Mouse (Mus musculus) left cerebral cortex, postnatal 4 days (tissue): Measurements from ENCODE around the gene Mei4. TPM values are rescaled to one million over a fixed set of nuclear protein-coding genes. Genes with fewer than 3 reads are reported as not detected.

Experiments
- DNase-seq: peaks from one replicate; pipeline ENCODE4 v3.0.0-alpha.2; 2022
- intact Hi-C: fragments of 180-260 bp; cut with DNase I; formaldehyde crosslinking; loops from one replicate; pipeline ENCODE4 v1.15.1; 2025
- total RNA-seq, 2 experiments: library from RNA; stranded (reverse); gene quantifications; 2 replicates each; pipeline ENCODE4 v1.2.3; 2021

Mei4 gene
- total RNA-seq: 1 to 10 TPM; 1.8 to 2.0 TPM

DNA sequence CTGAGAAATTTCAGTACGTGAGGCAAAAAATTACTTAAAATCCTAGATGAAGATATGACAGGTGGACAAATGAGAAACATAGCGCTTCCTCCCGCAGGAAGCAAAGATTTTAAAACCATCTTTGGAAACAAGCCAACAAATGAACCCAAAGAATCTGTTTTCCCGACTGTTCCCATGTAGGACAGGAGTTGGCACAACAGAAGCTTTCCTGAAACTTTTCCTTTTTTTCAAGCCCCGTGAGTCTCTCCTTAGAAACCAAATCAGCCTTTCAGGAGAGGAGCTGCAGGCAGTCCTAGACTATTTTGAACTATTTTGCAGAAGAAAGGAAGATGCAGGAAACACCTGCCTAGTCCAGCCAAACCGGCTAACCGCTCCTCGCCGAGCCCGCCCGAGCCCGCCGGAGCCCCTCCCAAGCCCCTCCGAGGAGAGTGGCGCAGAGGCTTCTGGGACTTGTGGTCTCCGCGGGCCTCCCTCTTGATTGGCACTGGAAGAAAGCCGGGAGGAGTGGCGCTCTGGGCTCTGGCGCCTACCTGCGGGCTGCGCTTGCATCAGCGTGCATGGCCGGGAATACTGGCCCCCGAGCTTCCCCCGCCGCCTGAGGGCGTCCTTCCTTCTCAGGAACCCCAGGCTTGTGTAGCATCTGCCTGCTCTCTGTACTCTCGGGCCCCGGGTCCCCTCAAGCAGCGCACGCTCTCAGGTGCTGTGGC, at the start of gene Mei4:
Gene Mei4, plus strand, starts transcription at position 490 of the 707 bp plus-strand sequence.
- intact Hi-C loops: loop anchor here (10.0 kb wide), 1 partner anchor 781 kb away; no protein-coding TSS in a partner anchor
- peak; percentile 88 for DNase-seq

DNA sequence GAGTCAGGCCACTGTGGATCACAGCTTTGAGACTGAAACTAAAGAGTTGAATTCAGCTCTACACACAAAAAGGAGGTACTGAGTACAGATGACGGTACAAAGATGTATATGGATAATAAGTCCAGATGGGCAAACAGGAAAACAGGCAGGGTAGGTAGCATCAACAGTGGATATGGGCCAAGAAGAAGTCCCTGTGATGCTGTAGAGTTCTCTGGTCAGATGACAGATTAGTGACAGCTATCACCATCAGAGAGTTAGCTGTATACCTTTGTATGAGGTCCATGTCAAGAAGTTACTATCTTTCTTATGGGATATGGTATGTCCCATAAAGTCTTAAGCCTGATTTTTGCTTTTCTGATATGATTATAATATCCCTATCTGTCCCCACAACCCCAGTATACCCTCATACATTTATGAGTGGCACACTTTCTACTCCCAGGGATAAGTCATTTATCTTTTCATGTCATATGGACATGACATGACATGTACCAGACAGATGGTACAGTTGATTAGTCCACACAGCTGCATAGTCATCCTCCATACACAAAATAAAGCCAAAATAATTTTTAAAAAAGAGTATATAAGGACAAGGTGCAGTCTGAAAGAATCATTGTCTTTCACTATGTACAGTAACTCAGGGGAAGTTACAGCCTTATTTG, 43.6 kb upstream of the Mei4 start:
- no peak for DNase-seq
- intact Hi-C loops: no loop called here

- no peak for DNase-seq
- intact Hi-C loops: no loop called here
Measured at GRCm38 (mm10) chr9:81827560-81827959, 35.9 kb upstream of the Mei4 start.

- DNase-seq: no peak
- intact Hi-C loops: no loop called here
Measured at GRCm38 (mm10) chr9:81834056-81834455, 29.4 kb upstream of the Mei4 start.

DNA sequence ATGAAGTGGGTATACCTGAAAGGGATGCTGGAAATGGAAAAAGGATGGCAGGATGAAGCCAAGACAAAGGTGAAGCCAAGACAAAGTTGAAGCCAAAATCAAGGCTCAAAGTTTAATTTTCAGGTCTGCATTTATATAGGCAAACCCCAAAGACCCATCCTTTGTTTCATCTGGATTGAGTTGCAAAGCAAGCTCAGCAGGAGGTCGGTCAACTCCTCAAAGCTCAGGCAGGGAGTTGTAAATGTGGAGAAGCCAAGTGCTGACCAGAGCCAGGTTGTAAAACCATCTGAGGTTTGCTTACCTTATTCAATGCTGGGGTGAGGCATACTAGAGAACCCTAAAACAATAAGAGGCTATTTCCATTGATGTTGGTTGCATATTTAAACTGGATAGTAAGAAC, 4.6 kb upstream of the Mei4 start:
- DNase-seq: no peak
- intact Hi-C loops: no loop called here

GRCm38 (mm10) chr9:81863888-81864234, 391 bp downstream of the Mei4 start:
- DNase-seq: no peak
- intact Hi-C loops: loop anchor here (10.0 kb wide), 1 partner anchor 781 kb away; no protein-coding TSS in a partner anchor

DNA sequence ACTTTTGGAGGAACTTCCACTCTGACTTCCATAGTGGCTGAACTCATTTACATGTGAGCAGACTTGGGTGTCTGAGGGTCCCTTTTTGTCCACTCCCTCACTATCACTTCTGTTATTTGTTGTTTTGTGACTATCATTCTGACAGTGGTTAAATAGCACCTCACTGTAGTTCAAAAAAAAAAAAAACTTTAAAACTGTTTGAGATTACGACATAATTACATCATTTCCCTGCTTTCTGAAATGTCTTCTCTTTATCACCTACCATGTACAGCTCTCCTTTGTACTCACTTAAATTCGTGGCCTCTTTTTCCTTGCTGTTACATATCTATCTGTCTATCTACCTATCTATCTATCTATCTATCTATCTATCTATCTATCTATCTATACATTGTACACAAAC, 2.6 kb downstream of the Mei4 start:
- intact Hi-C loops: loop anchor here (10.0 kb wide), 1 partner anchor 779 kb away; no protein-coding TSS in a partner anchor
- no peak for DNase-seq

- intact Hi-C loops: no loop called here
- DNase-seq: no peak
Measured at GRCm38 (mm10) chr9:81921456-81921855, 58.0 kb downstream of the Mei4 start.

DNA sequence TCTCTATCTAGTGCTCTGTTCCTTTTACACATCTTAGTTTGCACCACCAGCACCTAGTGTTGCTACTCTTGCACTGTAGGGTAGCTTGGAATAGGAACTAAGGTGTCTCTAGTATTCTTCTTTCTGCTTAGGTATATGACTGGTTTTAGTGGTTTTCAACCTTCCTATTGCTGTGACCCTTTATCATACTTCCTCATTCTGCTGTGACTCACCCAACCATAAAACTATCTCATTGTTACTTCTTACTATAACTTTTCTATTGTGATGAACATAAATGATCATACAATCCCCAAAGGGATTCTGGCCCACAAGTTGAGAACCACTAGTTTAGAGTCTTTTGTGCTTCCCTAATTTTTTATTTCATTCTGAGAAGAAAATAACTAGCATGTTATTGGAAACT, 61.3 kb downstream of the Mei4 start:
- intact Hi-C loops: no loop called here
- DNase-seq: no peak

DNA sequence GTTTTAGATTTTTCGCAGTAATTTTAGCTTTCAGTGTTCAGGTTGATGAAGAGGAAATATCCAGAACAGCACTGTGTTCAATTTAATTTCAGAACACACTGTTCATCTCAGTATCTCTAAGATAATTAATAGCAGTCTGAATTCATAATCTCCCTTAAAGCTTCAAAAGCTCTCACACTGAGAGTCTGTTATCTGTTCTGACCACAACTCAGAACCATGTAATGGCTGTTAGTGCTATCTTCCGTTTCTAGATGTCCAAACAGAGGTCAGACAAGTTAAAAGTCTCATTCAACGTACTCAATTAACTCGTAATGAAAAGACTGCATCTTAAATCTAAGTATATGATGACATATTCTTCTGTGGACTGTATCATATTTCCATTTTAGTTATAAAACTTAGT, 77.1 kb downstream of the Mei4 start:
- DNase-seq: no peak

DNA sequence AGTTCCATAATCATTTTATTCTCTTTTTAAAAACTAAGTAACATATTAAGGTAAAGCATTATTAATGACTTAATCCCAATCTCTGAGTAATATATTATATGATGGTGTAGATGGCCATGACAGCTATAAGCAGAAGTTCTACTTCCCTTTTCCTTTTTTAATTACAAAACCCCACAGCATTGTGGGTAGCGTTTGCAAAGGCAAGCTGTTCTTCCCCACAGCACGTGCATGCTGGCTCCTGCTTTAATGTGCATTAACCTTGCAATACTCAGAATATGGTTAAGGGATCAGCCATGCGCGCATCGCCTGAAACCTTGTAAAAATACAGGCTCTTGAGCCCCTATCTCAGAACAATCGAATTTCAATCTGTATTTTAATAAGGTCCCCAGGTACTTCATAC, 82.2 kb downstream of the Mei4 start:
- intact Hi-C loops: no loop called here
- no peak for DNase-seq

More for the DNA sequence above, 77.1 kb downstream of the Mei4 start:
- intact Hi-C loops: no loop called here

- intact Hi-C loops: no loop called here
- DNase-seq: no peak
Measured at GRCm38 (mm10) chr9:81956858-81957257, 93.4 kb downstream of the Mei4 start.

- DNase-seq: no peak
Measured at GRCm38 (mm10) chr9:81957842-81958241, 94.4 kb downstream of the Mei4 start.

DNA sequence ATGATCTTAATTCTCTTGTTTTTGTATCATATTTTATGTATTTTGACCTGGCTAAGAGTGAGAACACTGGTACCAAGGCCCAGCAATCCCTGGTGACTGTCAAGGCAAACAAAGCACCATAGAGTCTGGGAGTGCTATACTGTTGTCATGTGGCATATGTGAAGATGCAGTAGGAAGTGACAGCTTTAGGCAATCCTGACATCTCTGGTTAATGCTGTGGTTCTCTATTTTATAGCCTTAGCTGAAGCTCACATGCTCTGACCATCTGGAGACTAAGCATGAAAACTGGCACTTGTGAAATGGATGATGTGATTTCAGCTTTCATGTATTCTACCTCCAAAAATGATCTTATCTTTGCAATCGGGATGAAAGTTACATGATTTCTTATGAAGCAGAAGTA, 103.3 kb downstream of the Mei4 start:
- no peak for DNase-seq
- intact Hi-C loops: no loop called here

More at GRCm38 (mm10) chr9:81957842-81958241, 94.4 kb downstream of the Mei4 start:
- intact Hi-C loops: no loop called here

- intact Hi-C loops: no loop called here
- DNase-seq: no peak
Measured at GRCm38 (mm10) chr9:81968935-81969334, 105.5 kb downstream of the Mei4 start.

- no peak for DNase-seq
- intact Hi-C loops: no loop called here
Measured at GRCm38 (mm10) chr9:81982461-81982860, 119.0 kb downstream of the Mei4 start.

GRCm38 (mm10) chr9:82012991-82013390, 149.5 kb downstream of the Mei4 start:
- DNase-seq: no peak
- intact Hi-C loops: no loop called here

DNA sequence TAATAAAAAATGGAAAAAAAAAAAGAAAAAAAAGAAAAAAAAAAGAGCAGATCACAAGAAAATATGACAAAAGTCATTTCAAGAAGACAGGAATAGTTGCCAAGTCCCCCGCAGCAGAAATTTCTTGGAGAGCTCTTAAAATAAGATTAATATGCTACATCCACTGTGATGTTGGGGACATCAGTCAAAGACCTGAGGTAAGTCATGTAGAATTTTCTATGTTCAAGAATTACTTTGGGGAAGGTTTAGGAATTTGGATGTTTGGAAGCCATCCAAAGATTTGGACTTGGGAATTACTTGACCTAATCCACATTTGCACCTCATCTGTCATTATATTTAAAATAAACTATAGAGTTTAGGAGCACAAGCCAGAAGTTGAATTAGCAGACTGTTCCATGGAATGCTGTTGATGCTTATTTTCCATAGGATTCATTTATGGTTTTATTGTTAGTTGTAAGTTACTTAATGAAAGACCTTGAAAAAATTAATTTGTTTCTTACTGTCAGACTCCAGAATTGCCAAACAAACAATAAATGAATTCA, 179.1 kb downstream of the Mei4 start:
- intact Hi-C loops: no loop called here
- no peak for DNase-seq

DNA sequence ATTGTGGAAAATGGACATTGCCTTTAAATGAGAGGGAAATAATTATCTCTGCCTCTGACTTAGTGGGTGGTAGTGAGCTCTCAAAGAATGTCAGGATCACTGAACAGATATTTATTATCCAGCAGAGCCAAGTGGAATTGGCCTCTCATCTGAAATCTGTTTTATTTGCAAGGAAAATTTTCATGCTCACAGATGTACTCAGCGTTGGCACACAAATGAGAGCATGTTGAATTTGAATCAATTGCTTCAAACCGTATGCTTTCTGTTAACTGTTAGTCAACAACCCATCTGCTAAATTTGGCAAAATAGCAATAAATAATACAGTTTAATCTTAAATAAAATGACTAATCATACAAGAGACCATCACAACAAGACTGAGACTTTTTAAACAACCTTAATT, 181.0 kb downstream of the Mei4 start:
- DNase-seq: no peak

GRCm38 (mm10) chr9:82073832-82074231, 210.4 kb downstream of the Mei4 start:
- DNase-seq: no peak
- intact Hi-C loops: no loop called here

More for the DNA sequence above, 181.0 kb downstream of the Mei4 start:
- intact Hi-C loops: no loop called here

- no peak for DNase-seq
- intact Hi-C loops: no loop called here
Measured at GRCm38 (mm10) chr9:82075270-82075669, 211.8 kb downstream of the Mei4 start.

- intact Hi-C loops: no loop called here
Measured at GRCm38 (mm10) chr9:82096409-82096808, 232.9 kb downstream of the Mei4 start.

More at GRCm38 (mm10) chr9:82096409-82096808, 232.9 kb downstream of the Mei4 start:
- DNase-seq: no peak
